Mouse (Mus musculus): ENCODE data around the gene Oaz1. TPM values are rescaled to one million over a fixed set of nuclear protein-coding genes. Genes with fewer than 3 reads are reported as not detected.

The Oaz1 gene
- polyA plus RNA-seq, 1 experiment from 2014 or later = 1,935 TPM

GRCm38 (mm10) chr10:80835617-80836016, 9.2 kb downstream of the Oaz1 start:
- H3K4me2 ChIP-seq = no peak overlapping the region
- peak overlapping the region; percentile 21; the same call in 1 of the 2 replicates for H3K4me3 ChIP-seq (ENCODE audit: low read depth, low read length)
- H3K27me3 ChIP-seq (ENCODE audit: control insufficient read depth, insufficient read depth, low read length) = peaks cover 49% of the 10 kb centered on the region
- no peak overlapping the region for H3K27ac ChIP-seq (ENCODE audit: low read depth, low read length)
- no peaks in the 10 kb centered on the region for H3K36me3 ChIP-seq (ENCODE audit: control insufficient read depth, insufficient read depth, low read length)
- H3K4me1 ChIP-seq (ENCODE audit: control insufficient read depth, insufficient read depth, low read length) = peaks cover 40% of the 10 kb centered on the region
- 0 out of 2 replicates have a peak overlapping the region, but pooled peaks have one; percentile 17 for H3K9ac ChIP-seq (ENCODE audit: low read depth, low read length)
- no peaks in the 10 kb centered on the region for H3K9me3 ChIP-seq (replicated peaks; ENCODE audit: control insufficient read depth, low read length)
- whole genome bisulfite sequencing (ENCODE audit: insufficient replicate concordance) = 50% methylated on average over 30 of the region's 30 CpGs
- no peak for ATAC-seq (replicated peaks; ENCODE audit: insufficient number of reproducible peaks, low FRiP score, low TSS enrichment)

GRCm38 (mm10) chr10:80836949-80837379, 10.5 kb downstream of the Oaz1 start:
- 36% methylated on average over 7 of the region's 7 CpGs for WGBS (ENCODE audit: insufficient replicate concordance)
- Histone ChIP-seq H3K9me3 (replicated peaks; ENCODE audit: control insufficient read depth, low read length) (no peaks in the 10 kb centered on the region), H3K36me3 (ENCODE audit: control insufficient read depth, insufficient read depth, low read length) (no peaks in the 10 kb centered on the region), H3K4me1 (ENCODE audit: control insufficient read depth, insufficient read depth, low read length) (peaks cover 31% of the 10 kb centered on the region), H3K4me3 (ENCODE audit: low read depth, low read length) (no peak overlapping the region), H3K27ac (ENCODE audit: low read depth, low read length) (peak overlapping the region; percentile 2; the same call in 1 of the 2 replicates), H3K9ac (ENCODE audit: low read depth, low read length) (no peak overlapping the region), H3K4me2 (no peak overlapping the region; the same call in 1 of the 2 replicates), H3K27me3 (ENCODE audit: control insufficient read depth, insufficient read depth, low read length) (peaks cover 57% of the 10 kb centered on the region)
- ATAC-seq (replicated peaks; ENCODE audit: insufficient number of reproducible peaks, low FRiP score, low TSS enrichment) = no peak

- peak overlapping the region; percentile 57; the same call in 1 of the 2 replicates for H3K27ac ChIP-seq (ENCODE audit: low read depth, low read length)
- WGBS (ENCODE audit: insufficient replicate concordance) = 32% methylated on average over 2 of the region's 2 CpGs
- ATAC-seq (replicated peaks; ENCODE audit: insufficient number of reproducible peaks, low FRiP score, low TSS enrichment) = no peak
- H3K36me3 ChIP-seq (ENCODE audit: control insufficient read depth, insufficient read depth, low read length) = no peaks in the 10 kb centered on the region
- peaks cover 66% of the 10 kb centered on the region for H3K27me3 ChIP-seq (ENCODE audit: control insufficient read depth, insufficient read depth, low read length)
- no peaks in the 10 kb centered on the region for H3K9me3 ChIP-seq (replicated peaks; ENCODE audit: control insufficient read depth, low read length)
- 0 out of 2 replicates have a peak overlapping the region, but pooled peaks have one; percentile 56 for H3K9ac ChIP-seq (ENCODE audit: low read depth, low read length)
- peaks cover 31% of the 10 kb centered on the region for H3K4me1 ChIP-seq (ENCODE audit: control insufficient read depth, insufficient read depth, low read length)
- no peak overlapping the region for H3K4me3 ChIP-seq (ENCODE audit: low read depth, low read length)
- no peak overlapping the region; the same call in 1 of the 2 replicates for H3K4me2 ChIP-seq
Observed at GRCm38 (mm10) chr10:80837827-80838226, 11.4 kb downstream of the Oaz1 start.

- Histone ChIP-seq H3K27ac (ENCODE audit: low read depth, low read length) (peak overlapping the region; percentile 57; the same call in 1 of the 2 replicates), H3K4me2 (no peak overlapping the region), H3K27me3 (ENCODE audit: control insufficient read depth, insufficient read depth, low read length) (peaks cover 69% of the 10 kb centered on the region), H3K9me3 (replicated peaks; ENCODE audit: control insufficient read depth, low read length) (no peaks in the 10 kb centered on the region), H3K4me3 (ENCODE audit: low read depth, low read length) (no peak overlapping the region), H3K36me3 (ENCODE audit: control insufficient read depth, insufficient read depth, low read length) (no peaks in the 10 kb centered on the region), H3K4me1 (ENCODE audit: control insufficient read depth, insufficient read depth, low read length) (peaks cover 31% of the 10 kb centered on the region), H3K9ac (ENCODE audit: low read depth, low read length) (0 out of 2 replicates have a peak overlapping the region, but pooled peaks have one; percentile 56)
- no peak for ATAC-seq (replicated peaks; ENCODE audit: insufficient number of reproducible peaks, low FRiP score, low TSS enrichment)
- 53% methylated on average over 2 of the region's 2 CpGs for WGBS (ENCODE audit: insufficient replicate concordance)
Observed at GRCm38 (mm10) chr10:80838346-80838912, 12.0 kb downstream of the Oaz1 start.

- peaks cover 38% of the 10 kb centered on the region for H3K4me1 ChIP-seq (ENCODE audit: control insufficient read depth, insufficient read depth, low read length)
- H3K27ac ChIP-seq (ENCODE audit: low read depth, low read length) = no peak overlapping the region
- H3K27me3 ChIP-seq (ENCODE audit: control insufficient read depth, insufficient read depth, low read length) = peaks cover 69% of the 10 kb centered on the region
- H3K4me2 ChIP-seq = no peak overlapping the region
- H3K9ac ChIP-seq (ENCODE audit: low read depth, low read length) = no peak overlapping the region
- ATAC-seq (replicated peaks; ENCODE audit: insufficient number of reproducible peaks, low FRiP score, low TSS enrichment) = no peak
- no peaks in the 10 kb centered on the region for H3K9me3 ChIP-seq (replicated peaks; ENCODE audit: control insufficient read depth, low read length)
- no peaks in the 10 kb centered on the region for H3K36me3 ChIP-seq (ENCODE audit: control insufficient read depth, insufficient read depth, low read length)
- no peak overlapping the region for H3K4me3 ChIP-seq (ENCODE audit: low read depth, low read length)
- 53% methylated on average over 6 of the region's 6 CpGs for WGBS (ENCODE audit: insufficient replicate concordance)
Observed at GRCm38 (mm10) chr10:80839848-80840247, 13.4 kb downstream of the Oaz1 start.

GRCm38 (mm10) chr10:80841685-80842084, 15.2 kb downstream of the Oaz1 start:
- no peaks in the 10 kb centered on the region for H3K9me3 ChIP-seq (replicated peaks; ENCODE audit: control insufficient read depth, low read length)
- peaks cover 26% of the 10 kb centered on the region for H3K4me1 ChIP-seq (ENCODE audit: control insufficient read depth, insufficient read depth, low read length)
- no peak for ATAC-seq (replicated peaks; ENCODE audit: insufficient number of reproducible peaks, low FRiP score, low TSS enrichment)
- 80% methylated on average over 2 of the region's 2 CpGs for WGBS (ENCODE audit: insufficient replicate concordance)
- H3K4me2 ChIP-seq = no peak overlapping the region
- H3K9ac ChIP-seq (ENCODE audit: low read depth, low read length) = no peak overlapping the region
- no peak overlapping the region for H3K4me3 ChIP-seq (ENCODE audit: low read depth, low read length)
- H3K36me3 ChIP-seq (ENCODE audit: control insufficient read depth, insufficient read depth, low read length) = no peaks in the 10 kb centered on the region
- H3K27ac ChIP-seq (ENCODE audit: low read depth, low read length) = no peak overlapping the region
- peaks cover 67% of the 10 kb centered on the region for H3K27me3 ChIP-seq (ENCODE audit: control insufficient read depth, insufficient read depth, low read length)

GRCm38 (mm10) chr10:80842334-80842733, 15.9 kb downstream of the Oaz1 start:
- Histone ChIP-seq H3K4me1 (ENCODE audit: control insufficient read depth, insufficient read depth, low read length) (peaks cover 19% of the 10 kb centered on the region), H3K4me2 (no peak overlapping the region), H3K9me3 (replicated peaks; ENCODE audit: control insufficient read depth, low read length) (no peaks in the 10 kb centered on the region), H3K4me3 (ENCODE audit: low read depth, low read length) (no peak overlapping the region), H3K27ac (ENCODE audit: low read depth, low read length) (no peak overlapping the region), H3K9ac (ENCODE audit: low read depth, low read length) (no peak overlapping the region), H3K36me3 (ENCODE audit: control insufficient read depth, insufficient read depth, low read length) (no peaks in the 10 kb centered on the region), H3K27me3 (ENCODE audit: control insufficient read depth, insufficient read depth, low read length) (peaks cover 62% of the 10 kb centered on the region)
- no peak for ATAC-seq (replicated peaks; ENCODE audit: insufficient number of reproducible peaks, low FRiP score, low TSS enrichment)
- WGBS (ENCODE audit: insufficient replicate concordance) = 79% methylated on average over 15 of the region's 15 CpGs

- peaks cover 11% of the 10 kb centered on the region for H3K4me1 ChIP-seq (ENCODE audit: control insufficient read depth, insufficient read depth, low read length)
- H3K36me3 ChIP-seq (ENCODE audit: control insufficient read depth, insufficient read depth, low read length) = no peaks in the 10 kb centered on the region
- no peaks in the 10 kb centered on the region for H3K9me3 ChIP-seq (replicated peaks; ENCODE audit: control insufficient read depth, low read length)
- H3K27ac ChIP-seq (ENCODE audit: low read depth, low read length) = no peak overlapping the region
- ATAC-seq (replicated peaks; ENCODE audit: insufficient number of reproducible peaks, low FRiP score, low TSS enrichment) = 0 out of 2 replicates have a peak, but pooled peaks have one; percentile 31
- H3K9ac ChIP-seq (ENCODE audit: low read depth, low read length) = peak overlapping the region; percentile 64
- WGBS (ENCODE audit: insufficient replicate concordance) = 7% methylated on average over 32 of the region's 32 CpGs
- peak overlapping the region; percentile 79 for H3K4me2 ChIP-seq
- peaks cover 59% of the 10 kb centered on the region for H3K27me3 ChIP-seq (ENCODE audit: control insufficient read depth, insufficient read depth, low read length)
- H3K4me3 ChIP-seq (ENCODE audit: low read depth, low read length) = peak overlapping the region; percentile 47
Observed at GRCm38 (mm10) chr10:80843087-80843930, 16.9 kb downstream of the Oaz1 start.
